Mouse (Mus musculus) myocyte (in vitro differentiated cells): Measurements from ENCODE around the gene Gzmk.

Experiments used
- MAX ChIP-seq: IDR thresholded peaks from one replicate; pipeline ENCODE4 v1.6.1; 2011; ENCODE audit warnings: low read depth, mild to moderate bottlenecking, control low read depth
- POLR2A ChIP-seq: IDR thresholded peaks from one replicate; pipeline ENCODE4 v1.6.1; 2011; ENCODE audit warnings: low read depth, mild to moderate bottlenecking, control low read depth, moderate library complexity; ENCODE audit not compliant: insufficient read length
- TCF12 ChIP-seq: IDR thresholded peaks from one replicate; pipeline ENCODE4 v1.6.1; 2011; ENCODE audit warnings: mild to moderate bottlenecking, control low read depth; ENCODE audit not compliant: poor library complexity, insufficient read depth, severe bottlenecking

DNA sequence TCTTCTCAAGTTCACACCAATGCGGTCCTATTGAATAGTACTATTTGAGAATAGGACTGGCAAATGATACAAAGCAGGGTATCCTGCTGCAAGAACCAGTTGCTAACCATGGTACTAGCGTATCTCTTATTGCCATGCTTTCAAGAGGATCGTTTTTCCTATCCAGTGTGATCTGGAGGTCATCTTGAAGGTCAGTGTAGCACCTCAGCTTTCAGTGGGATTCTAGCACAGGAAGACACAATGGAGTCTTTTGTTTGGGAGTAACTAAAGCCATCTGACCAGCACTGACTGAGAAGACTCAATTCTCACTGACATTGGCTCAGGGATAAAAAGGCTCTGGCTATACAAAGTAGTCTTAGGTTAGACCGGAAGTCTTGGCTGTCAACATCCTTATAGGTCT is 74.2 kb downstream of the Gzmk start:
- TF ChIP-seq POLR2A (no peak), TCF12 (no peak), MAX (no peak)
